Mouse (Mus musculus): ENCODE results near the gene 4930539E08Rik. TPM values are rescaled to one million over a fixed set of nuclear protein-coding genes. Genes with fewer than 3 reads are reported as not detected.

Gene 4930539E08Rik
- polyA plus RNA-seq (2015; fragmentation: Nextera tagmentation; extraction: Ambion mirVana), result 1.3 and 1.9 TPM in 2 replicates

DNA sequence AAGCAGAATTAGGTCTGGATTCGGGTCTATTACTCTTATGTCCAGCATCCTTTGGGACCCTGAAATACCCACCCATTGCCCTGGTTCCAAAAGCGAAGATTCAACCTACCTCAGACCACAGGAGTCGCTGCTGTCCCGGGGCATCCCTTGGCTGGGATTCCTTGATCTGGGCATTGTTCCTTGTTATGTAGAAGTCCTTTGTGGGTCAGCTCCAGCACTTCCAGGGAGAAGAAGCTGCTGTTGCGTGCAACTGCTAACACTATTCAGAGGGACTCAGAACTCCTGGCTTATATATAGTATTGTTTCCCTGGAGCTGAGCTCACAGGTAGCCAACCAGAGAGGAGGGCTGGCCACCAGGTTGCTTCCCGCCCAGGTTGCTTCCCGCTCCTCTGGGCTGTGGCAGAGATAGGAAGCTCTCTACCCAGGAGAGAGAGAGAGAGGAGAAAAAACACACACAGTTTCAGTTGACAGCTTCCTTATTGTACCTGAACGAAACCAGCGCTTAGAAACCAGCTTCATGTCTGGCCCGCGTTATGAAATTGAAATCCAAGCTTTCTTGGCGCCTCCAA, at the start of gene 4930539E08Rik:
Gene 4930539E08Rik (minus strand): TSS at position 265 of the 569 bp plus-strand sequence.
- no peaks in the 10 kb centered on the region for H3K9me3 ChIP-seq
- no peak within 1 kb of the TSS for H3K4me2 ChIP-seq
- WGBS, result 61% methylated on average over 12 of the region's 12 CpGs
- no peak within 1 kb of the TSS for H3K9ac ChIP-seq
- no peaks in the 10 kb centered on the region for H3K27me3 ChIP-seq
- no peaks in the 10 kb centered on the region for H3K4me1 ChIP-seq (replicated peaks)
- no peak within 1 kb of the TSS for H3K4me3 ChIP-seq
- no peak for ATAC-seq (ENCODE audit: low FRiP score, low read depth)
- H3K27ac ChIP-seq (replicated peaks), result no peak within 1 kb of the TSS
- no peaks in the 10 kb centered on the region for H3K36me3 ChIP-seq

DNA sequence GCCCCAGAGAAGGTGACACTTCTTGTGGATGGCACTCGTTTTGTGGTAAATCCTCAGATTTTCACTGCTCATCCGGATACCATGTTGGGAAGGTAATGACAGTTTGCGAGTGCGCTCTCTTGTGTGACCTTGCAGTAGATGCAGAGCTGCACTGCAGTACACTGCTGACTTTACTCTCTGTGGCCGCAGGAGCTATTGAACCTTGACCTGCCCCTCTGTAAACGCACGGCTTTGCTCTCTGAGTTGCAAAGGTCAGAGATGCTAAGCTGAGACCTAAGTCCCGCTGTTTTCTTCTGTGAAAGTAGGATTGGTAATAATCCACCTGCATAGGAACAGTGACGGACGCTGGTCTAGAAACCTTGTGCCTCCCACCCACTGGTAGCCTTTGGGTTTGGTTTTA, 46.5 kb upstream of the 4930539E08Rik start:
- no peak for ATAC-seq (ENCODE audit: low FRiP score, low read depth)
- Histone ChIP-seq H3K9ac (no peak overlapping the region), H3K27ac (replicated peaks) (no peak overlapping the region), H3K27me3 (no peaks in the 10 kb centered on the region), H3K36me3 (peaks cover 47% of the 10 kb centered on the region), H3K9me3 (no peaks in the 10 kb centered on the region), H3K4me1 (replicated peaks) (no peaks in the 10 kb centered on the region), H3K4me2 (no peak overlapping the region), H3K4me3 (no peak overlapping the region)
- WGBS, result 79% methylated on average over 10 of the region's 10 CpGs

DNA sequence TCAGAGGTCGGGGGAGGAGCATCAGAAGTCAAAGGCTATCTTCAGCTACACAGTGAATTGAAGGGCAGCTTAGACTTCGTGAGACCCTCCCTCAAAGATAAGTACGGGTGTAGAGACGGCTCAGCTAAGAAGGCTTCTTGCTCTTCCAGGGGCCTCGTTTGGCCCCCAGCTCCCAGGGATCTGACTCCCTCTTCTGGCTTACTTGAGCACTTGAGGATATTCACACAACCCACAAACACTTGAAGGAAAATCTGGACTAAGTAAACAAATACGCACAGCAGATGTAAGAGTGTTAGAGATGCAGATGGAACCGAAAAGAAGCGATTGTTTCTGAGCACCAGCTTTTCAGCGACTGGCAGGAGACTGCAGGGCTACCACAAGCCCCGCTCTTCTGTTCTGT, 45.5 kb upstream of the 4930539E08Rik start:
- Histone ChIP-seq H3K9me3 (no peaks in the 10 kb centered on the region), H3K4me1 (replicated peaks) (no peaks in the 10 kb centered on the region), H3K27me3 (no peaks in the 10 kb centered on the region), H3K36me3 (peaks cover 37% of the 10 kb centered on the region), H3K9ac (no peak overlapping the region), H3K4me2 (no peak overlapping the region), H3K4me3 (no peak overlapping the region), H3K27ac (replicated peaks) (no peak overlapping the region)
- ATAC-seq (ENCODE audit: low FRiP score, low read depth), result no peak
- WGBS, result 78% methylated on average over 10 of the region's 10 CpGs

DNA sequence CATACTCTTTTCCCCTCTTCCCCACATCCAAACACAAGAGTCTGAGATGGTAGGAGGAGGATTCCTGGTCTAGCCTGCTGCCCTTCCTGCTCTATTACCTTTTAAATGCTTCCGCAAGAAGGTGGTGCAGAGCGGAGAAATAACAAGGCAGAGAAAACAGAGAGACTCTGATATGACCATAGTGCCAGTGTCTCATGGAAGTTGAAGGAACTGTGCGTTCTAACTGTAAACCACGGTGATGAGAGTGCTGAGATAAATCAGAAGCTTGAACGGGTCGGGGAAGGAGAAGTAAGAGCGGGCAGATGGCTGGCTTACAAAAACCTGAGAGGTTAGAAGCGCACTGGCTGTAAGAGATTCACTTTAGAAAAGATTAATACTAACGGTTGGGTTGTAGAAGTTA, 39.3 kb upstream of the 4930539E08Rik start:
- no peaks in the 10 kb centered on the region for H3K9me3 ChIP-seq
- no peak overlapping the region for H3K9ac ChIP-seq
- H3K4me1 ChIP-seq (replicated peaks), result peaks cover 27% of the 10 kb centered on the region
- WGBS, result over 99% methylated on average over 9 of the region's 9 CpGs
- ATAC-seq (ENCODE audit: low FRiP score, low read depth), result no peak
- H3K36me3 ChIP-seq, result no peaks in the 10 kb centered on the region
- H3K4me3 ChIP-seq, result no peak overlapping the region
- H3K27ac ChIP-seq (replicated peaks), result no peak overlapping the region
- H3K27me3 ChIP-seq, result no peaks in the 10 kb centered on the region
- peak overlapping the region; percentile 68 for H3K4me2 ChIP-seq

DNA sequence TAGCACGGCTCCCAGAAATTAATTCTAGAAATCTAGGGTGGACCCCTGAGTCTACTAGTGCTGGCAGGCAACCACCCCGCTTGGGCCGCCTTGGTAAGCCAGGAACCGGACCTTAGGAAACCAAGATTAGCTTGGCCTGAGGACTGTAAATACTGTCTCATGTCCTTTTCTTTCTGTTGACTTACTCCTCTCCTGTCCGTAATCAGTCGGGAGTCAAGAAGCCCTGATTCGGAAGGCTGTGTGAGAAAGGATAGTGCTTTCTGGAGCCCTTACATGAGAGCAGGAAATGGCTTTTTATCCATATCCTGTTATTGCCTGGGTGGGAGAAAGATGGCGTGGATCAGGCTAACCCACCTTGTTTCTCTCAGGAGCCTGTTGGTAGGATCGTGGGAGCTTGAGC, 38.1 kb upstream of the 4930539E08Rik start:
- 18% methylated on average over 9 of the region's 9 CpGs for WGBS
- H3K27ac ChIP-seq (replicated peaks), result peak overlapping the region; percentile 99

DNA sequence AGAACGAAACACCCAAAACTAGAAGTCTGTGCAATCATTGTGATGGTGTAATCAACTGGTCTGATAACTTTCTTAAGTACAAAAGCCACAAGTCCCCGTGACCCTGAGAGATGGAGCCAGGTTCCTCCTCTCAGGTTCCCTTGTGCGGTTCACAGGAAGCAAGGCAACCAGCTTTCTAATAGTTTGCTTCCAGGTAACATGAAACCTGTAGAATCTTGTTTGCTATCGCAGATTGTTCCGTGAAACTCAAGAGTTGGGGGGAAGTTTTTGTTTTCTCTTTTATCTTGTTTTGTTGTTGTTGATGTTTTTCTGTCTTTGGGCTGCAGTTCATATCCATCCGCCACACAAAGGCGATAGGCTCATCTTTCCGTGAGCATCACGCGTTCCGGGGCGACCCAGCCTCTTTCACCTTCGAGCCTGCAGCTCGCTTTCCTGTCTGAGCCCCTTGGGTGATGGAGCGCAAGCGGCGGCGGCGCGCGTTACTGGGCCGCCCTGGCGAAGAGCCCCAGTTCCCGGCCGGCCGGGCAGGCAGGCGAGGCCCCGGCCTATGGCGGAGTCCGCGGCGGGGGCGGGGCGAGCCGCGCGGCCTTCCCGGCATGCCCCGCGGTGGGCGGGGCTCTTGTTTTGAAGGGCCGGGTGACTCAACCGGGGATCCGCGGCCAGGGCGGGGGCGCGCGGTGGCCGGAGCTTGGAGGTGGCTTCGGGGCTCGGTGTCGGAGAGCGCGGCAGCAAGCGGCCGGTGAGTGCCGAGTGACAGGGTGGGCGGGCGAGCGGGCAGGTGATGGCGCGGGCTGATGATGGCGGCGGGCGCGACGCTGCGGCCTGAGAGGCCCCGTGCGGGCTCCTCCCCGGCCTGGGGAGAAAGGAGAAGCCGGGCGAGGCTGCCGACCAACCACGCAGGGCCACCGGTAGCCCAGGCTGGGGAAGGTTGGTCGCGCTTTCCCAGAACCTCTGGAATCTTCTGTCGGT, 37.0 kb upstream of the 4930539E08Rik start, which contains the start of gene Kctd20:
Gene Kctd20 (plus strand): TSS at position 120 of the 969 bp plus-strand sequence.
- H3K27me3 ChIP-seq, result no peaks in the 10 kb centered on the region
- H3K4me3 ChIP-seq, result peak within 1 kb of the TSS; percentile 81
- H3K36me3 ChIP-seq, result no peaks in the 10 kb centered on the region
- H3K9me3 ChIP-seq, result no peaks in the 10 kb centered on the region
- peak within 1 kb of the TSS; percentile 68 for H3K4me2 ChIP-seq
- 2% methylated on average over 68 of the region's 80 CpGs for WGBS
- ATAC-seq (ENCODE audit: low FRiP score, low read depth), result peak; percentile 93
- peak within 1 kb of the TSS; percentile 67 for H3K9ac ChIP-seq
- H3K27ac ChIP-seq (replicated peaks), result peak within 1 kb of the TSS; percentile 99
- H3K4me1 ChIP-seq (replicated peaks), result peaks cover 27% of the 10 kb centered on the region

More for the DNA sequence above, 38.1 kb upstream of the 4930539E08Rik start:
- no peak for ATAC-seq (ENCODE audit: low FRiP score, low read depth)
- Histone ChIP-seq H3K4me1 (replicated peaks) (peaks cover 27% of the 10 kb centered on the region), H3K4me3 (peak overlapping the region; percentile 81), H3K36me3 (no peaks in the 10 kb centered on the region), H3K27me3 (no peaks in the 10 kb centered on the region), H3K4me2 (peak overlapping the region; percentile 68), H3K9me3 (no peaks in the 10 kb centered on the region), H3K9ac (peak overlapping the region; percentile 67)

DNA sequence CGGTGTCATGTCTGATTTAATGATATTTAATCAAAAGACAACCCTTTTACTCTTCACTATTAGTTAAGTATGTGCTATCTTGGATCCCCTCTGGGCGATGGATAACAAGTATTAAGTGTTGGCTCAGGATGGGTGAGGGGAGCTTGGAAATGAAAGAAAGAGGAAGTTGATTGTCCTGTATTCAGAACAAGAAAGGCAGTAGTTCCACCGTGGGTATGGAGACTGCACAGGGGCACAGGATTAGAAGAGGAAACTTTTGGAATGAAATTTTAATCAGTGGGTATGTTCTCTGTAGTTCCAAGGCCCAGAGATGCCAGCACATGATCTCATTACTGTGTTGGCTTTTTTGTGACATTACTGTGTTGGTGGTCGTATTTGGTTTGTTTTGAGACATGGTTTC, 35.6 kb upstream of the 4930539E08Rik start:
- ATAC-seq (ENCODE audit: low FRiP score, low read depth), result no peak
- 86% methylated on average over 4 of the region's 4 CpGs for WGBS
- Histone ChIP-seq H3K4me2 (no peak overlapping the region), H3K36me3 (no peaks in the 10 kb centered on the region), H3K4me1 (replicated peaks) (peaks cover 27% of the 10 kb centered on the region), H3K27ac (replicated peaks) (no peak overlapping the region), H3K27me3 (no peaks in the 10 kb centered on the region), H3K9ac (no peak overlapping the region), H3K4me3 (no peak overlapping the region), H3K9me3 (no peaks in the 10 kb centered on the region)

DNA sequence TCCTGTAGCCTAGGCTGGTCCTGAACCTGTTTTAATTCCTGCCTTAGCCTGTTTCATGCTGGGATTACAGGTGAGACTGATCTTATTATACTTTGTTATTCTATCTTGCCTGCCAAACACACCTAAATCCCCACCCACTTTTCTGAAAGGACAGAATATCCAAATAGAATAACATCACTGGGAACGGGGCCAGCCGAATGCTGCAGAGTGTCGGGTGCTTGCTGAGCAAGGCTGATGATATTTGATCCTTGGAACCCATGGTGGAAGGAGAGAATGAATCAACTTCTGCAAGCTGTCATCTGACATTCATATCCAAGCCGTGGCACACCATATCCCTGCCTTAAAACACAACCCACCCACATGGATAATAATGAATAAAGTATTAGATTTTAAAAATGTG, 33.5 kb upstream of the 4930539E08Rik start:
- no peaks in the 10 kb centered on the region for H3K36me3 ChIP-seq
- ATAC-seq (ENCODE audit: low FRiP score, low read depth), result no peak
- H3K4me2 ChIP-seq, result no peak overlapping the region
- H3K9me3 ChIP-seq, result no peaks in the 10 kb centered on the region
- H3K4me1 ChIP-seq (replicated peaks), result peaks cover 14% of the 10 kb centered on the region
- no peak overlapping the region for H3K9ac ChIP-seq
- H3K27ac ChIP-seq (replicated peaks), result no peak overlapping the region
- 77% methylated on average over 4 of the region's 4 CpGs for whole genome bisulfite sequencing
- no peak overlapping the region for H3K4me3 ChIP-seq
- no peaks in the 10 kb centered on the region for H3K27me3 ChIP-seq

DNA sequence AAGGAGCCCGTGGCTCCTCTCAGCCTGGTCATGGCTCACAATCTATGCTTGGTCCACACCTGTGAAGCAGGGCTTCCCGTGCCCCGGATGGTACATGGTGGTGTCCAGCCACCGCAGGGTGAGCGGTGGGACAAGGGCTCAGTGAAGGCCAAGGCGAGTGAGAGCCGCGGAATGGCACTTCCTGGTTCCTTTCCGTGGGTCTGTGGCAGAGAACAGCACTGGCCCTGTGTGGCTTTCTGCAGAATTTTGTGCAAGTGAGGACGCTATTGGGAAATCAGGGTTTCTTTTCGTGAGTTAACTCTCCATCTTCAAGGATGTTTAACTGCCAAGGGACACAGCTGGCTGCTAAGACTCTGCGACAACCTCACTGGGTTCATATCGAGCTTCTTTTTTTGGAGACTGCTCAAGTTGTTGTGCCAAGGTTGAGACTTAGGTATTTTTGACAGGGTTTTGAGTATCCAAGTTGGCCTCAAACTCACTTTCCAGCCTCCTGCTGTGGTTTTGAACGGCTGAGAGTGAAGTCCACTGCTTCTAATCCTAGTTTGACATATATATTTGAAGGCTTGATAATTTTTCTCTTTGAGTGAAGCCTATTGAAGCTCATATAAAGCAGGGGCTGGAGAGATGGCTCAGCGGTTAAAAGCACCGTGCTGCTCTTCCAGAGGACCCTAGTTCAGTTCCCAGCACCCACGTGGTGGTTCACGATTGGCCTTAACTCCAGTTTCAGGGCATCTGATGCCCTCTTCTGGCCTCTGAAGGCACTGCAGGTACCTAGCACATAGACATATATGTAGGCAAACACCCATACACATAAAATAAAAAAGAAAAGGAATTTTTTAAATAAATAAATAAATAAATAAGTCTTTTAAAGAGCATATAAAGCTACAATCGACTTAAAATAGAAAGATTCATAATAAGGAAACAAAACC, 32.2 kb upstream of the 4930539E08Rik start:
- no peak overlapping the region for H3K9ac ChIP-seq
- WGBS, result 94% methylated on average over 19 of the region's 19 CpGs

DNA sequence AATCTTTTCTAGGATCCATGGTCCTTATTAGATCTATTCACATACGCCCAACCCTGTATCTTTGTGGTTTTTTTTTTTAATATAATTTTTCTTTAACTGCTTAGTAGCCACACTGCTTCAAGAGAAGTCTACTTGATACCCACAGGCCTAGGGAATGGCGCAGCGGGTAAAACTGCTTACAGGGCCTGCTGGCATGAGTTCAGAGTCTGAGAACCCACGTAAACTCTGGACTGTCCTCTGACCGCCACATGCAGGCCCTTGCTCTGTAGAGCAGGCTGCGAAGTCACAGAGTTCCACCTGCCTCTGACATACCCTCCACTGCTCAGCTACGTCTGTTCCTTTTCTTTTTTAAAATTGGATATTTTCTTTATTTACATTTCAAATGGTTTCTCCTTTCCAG, 29.4 kb upstream of the 4930539E08Rik start:
- no peak overlapping the region for H3K9ac ChIP-seq
- no peak overlapping the region for H3K4me3 ChIP-seq
- no peak for ATAC-seq (ENCODE audit: low FRiP score, low read depth)
- no peaks in the 10 kb centered on the region for H3K36me3 ChIP-seq
- H3K27ac ChIP-seq (replicated peaks), result no peak overlapping the region
- 90% methylated on average over 7 of the region's 7 CpGs for WGBS
- no peaks in the 10 kb centered on the region for H3K4me1 ChIP-seq (replicated peaks)
- no peaks in the 10 kb centered on the region for H3K27me3 ChIP-seq
- H3K9me3 ChIP-seq, result no peaks in the 10 kb centered on the region
- H3K4me2 ChIP-seq, result no peak overlapping the region

More for the DNA sequence above, 32.2 kb upstream of the 4930539E08Rik start:
- H3K27me3 ChIP-seq, result no peaks in the 10 kb centered on the region
- H3K4me3 ChIP-seq, result no peak overlapping the region
- H3K4me1 ChIP-seq (replicated peaks), result peaks cover 8% of the 10 kb centered on the region
- no peak overlapping the region for H3K27ac ChIP-seq (replicated peaks)
- H3K36me3 ChIP-seq, result no peaks in the 10 kb centered on the region
- no peaks in the 10 kb centered on the region for H3K9me3 ChIP-seq
- no peak for ATAC-seq (ENCODE audit: low FRiP score, low read depth)
- H3K4me2 ChIP-seq, result no peak overlapping the region

DNA sequence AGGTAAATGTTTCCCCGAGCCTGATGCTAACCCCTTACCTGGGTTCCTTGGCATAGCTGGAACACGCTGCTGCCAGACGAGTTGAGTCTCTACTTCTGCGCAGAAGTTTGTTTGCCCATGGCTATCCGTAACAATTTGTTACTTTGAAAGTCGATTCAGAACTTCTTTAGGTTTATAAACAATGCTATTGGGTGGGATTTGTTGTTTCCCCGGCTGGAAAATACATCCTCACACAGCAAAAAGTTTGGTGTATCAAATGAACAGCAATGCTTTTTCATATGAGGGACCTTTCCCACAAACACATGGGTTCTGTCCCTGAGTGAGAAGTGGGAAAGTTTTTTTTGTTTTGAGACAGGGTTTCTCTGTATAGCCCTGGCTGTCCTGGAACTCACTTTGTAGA, 28.6 kb upstream of the 4930539E08Rik start, which contains the start of gene Pxt1:
Gene Pxt1 (minus strand): TSS at position 101 of the 400 bp plus-strand sequence.
- no peak within 1 kb of the TSS for H3K4me2 ChIP-seq
- no peak within 1 kb of the TSS for H3K9ac ChIP-seq
- no peaks in the 10 kb centered on the region for H3K27me3 ChIP-seq
- H3K36me3 ChIP-seq, result no peaks in the 10 kb centered on the region
- no peak within 1 kb of the TSS for H3K4me3 ChIP-seq
- 92% methylated on average over 7 of the region's 7 CpGs for WGBS
- H3K9me3 ChIP-seq, result no peaks in the 10 kb centered on the region
- H3K27ac ChIP-seq (replicated peaks), result no peak within 1 kb of the TSS
- no peaks in the 10 kb centered on the region for H3K4me1 ChIP-seq (replicated peaks)
- ATAC-seq (ENCODE audit: low FRiP score, low read depth), result no peak
